Mouse (Mus musculus) erythroblast, embryonic 14.5 days (primary cell): ENCODE measurements around the gene Amer2.

Source experiments
- GATA1 ChIP-seq: IDR thresholded peaks from 2 replicates; pipeline ENCODE4 v1.6.1; 2012; ENCODE audit warnings: low read length, inconsistent platforms, mixed read lengths
- TAL1 ChIP-seq: IDR thresholded peaks from 3 replicates; pipeline ENCODE4 v1.6.1; 2012; ENCODE audit warnings: low read length, inconsistent platforms, mixed read lengths

DNA sequence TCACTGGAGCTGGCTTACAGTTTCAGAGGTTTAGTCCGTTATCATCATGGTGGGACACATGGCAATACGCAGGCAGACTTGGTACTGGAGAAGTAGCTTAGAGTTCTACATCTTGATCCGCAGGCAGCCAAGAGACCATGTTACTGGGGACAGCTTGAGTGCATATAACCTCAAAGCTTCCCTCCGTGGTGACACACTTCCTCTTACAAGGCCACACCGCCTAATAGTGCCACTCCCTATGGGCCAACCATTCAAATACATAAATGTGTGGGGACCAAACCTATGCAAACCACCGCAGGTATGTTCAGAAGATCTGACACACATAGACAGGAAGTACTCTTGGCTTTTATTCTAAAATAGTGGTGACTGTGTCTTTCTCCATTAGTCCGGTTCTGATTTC, 52.5 kb downstream of the Amer2 start:
- TF ChIP-seq GATA1: no peak
- no peak for TF ChIP-seq TAL1
